Mouse (Mus musculus): ENCODE data around the gene Ush2a. TPM values are rescaled to one million over a fixed set of nuclear protein-coding genes. Genes with fewer than 3 reads are reported as not detected.

Ush2a gene
- total RNA-seq, 4 experiments from 2014 or later = 0.09 TPM; not detected in 3

DNA sequence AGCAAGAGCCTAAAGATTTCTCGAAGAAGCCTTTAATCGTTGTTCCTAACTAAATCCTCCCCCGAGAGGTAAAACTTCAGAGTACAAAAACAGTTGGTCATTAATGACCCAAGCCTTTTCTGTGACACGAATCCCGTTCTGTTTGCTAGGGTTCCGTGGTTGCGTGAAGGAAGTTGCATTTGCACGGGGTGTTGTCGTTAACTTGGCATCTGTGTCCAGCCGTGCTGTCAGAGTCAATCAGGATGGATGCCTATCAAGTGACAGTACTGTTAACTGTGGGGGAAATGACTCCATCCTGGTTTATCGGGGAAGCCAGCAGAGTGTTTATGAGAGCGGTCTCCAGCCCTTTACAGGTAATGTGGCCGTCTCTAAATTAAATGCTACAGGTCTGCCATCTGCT, 287.9 kb downstream of the Ush2a start:
- DNase-seq = no peak

GRCm38 (mm10) chr1:188551802-188552201, 290.0 kb downstream of the Ush2a start:
- DNase-seq = no peak

- no peak for DNase-seq
Observed at GRCm38 (mm10) chr1:188558911-188559310, 297.1 kb downstream of the Ush2a start.

- no peak for DNase-seq
Observed at GRCm38 (mm10) chr1:188566229-188566628, 304.4 kb downstream of the Ush2a start.

GRCm38 (mm10) chr1:188567486-188567885, 305.7 kb downstream of the Ush2a start:
- no peak for DNase-seq

DNA sequence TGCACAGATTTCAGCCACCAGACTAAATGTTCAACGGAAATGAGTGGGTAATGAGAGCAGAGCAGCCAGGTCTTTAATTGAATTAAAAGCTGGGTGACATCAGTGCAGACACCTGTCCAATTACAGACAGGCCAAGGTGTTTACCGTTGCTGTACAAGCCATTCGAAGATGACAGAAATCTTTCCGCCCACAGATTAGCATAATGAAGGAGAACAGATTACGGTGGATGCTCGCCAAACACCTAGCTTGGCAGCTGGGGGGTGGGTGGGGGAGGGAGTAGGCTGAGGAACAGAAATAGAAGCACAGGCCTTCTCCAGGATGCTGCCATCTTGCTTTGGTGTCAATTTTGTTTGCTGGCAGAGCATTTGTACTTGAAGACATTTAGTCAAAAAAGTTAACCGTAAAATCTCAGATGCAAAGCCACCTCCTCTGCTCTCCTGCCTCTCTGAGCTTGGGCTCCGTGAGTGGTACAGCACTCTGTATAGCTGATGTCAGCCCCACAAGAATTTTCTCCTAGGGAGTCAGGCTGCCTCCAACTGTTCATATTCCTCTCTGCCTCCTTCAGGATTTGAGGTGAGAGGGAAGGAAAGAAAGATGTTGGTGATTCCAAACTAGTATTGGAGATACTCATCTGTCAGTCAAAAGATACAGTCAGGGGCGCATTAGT, 306.6 kb downstream of the Ush2a start:
- DNase-seq = no peak

- no peak for DNase-seq
Observed at GRCm38 (mm10) chr1:188576246-188576747, 314.5 kb downstream of the Ush2a start.

DNA sequence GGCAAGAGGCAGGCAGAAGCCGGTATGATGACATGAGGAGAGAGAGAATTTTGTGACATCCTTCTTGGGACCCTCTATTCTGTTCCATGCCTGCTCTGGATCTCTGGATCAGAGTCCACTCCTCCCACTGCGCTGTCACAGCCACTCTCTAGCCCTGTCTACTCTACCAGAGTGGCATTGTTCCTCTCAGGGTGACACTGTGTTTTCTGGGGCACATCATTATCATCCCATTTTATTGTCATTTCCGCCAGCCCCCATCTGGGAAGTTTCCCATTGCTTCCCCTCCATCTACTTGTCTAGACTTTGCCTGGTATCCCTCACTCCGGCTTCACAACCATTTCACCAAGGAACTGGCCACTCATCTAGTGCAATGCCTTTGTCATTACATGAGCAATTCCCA, 315.6 kb downstream of the Ush2a start:
- DNase-seq = no peak

- DNase-seq = no peak
Observed at GRCm38 (mm10) chr1:188581136-188581535, 319.3 kb downstream of the Ush2a start.

GRCm38 (mm10) chr1:188595251-188595650, 333.4 kb downstream of the Ush2a start:
- no peak for DNase-seq

GRCm38 (mm10) chr1:188598052-188598451, 336.2 kb downstream of the Ush2a start:
- no peak for DNase-seq

DNA sequence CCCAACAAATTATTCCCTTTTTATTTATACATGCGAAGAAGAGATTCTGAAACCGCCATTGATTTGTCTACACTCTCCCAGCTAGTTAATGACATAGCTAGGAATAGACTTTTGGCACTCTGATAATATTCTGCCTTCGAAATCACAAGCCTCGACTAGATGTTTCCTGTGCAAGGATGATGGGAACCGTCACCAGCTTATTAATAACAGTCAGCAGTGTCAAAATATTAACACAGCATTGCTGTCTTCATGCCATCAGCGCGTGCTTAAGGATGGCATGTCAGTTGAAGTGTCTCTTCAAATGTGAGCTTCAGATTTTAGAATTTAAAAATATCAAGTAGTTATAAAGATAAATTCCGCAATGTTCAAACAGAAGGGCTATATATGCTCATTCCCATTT, 337.3 kb downstream of the Ush2a start:
- no peak for DNase-seq

GRCm38 (mm10) chr1:188606450-188606849, 344.6 kb downstream of the Ush2a start:
- no peak for DNase-seq

DNA sequence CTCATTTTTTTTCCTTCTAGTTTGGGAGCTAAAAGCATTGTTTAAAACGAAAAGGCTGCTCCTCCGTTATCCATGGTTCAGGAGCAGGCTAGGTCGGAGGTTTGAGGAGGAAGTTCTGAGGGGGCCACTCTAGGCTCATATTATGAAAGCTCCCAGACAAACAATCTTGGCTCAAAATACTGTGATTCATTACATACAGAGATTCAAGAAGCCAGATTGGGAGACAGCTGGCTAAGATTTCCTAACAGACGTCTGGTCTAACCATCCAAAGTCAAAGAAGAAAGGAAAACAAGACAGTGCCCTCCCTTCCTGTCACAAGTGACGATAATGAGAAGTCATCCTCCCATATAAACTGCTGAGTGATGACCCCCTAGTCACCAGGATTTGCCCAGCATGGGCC, 354.7 kb downstream of the Ush2a start:
- DNase-seq = no peak

DNA sequence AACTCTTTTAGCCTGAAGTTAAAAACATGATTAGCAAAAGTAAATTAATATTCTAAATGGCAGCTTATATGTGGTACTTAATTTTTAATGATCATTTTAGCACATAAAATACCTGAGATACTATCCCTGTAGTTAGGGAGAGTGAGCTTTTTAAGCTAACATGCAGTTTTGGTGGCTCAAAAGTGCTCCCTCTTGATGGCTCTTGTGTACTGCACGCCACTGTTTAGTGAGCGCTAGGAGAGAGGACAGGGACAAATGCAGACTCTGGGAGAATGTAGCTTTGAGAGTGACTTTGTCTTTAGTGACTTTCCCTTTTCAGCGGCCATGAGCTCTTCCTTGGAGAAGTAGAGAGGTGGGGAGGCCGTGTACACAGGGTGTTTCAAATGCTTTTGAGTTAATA, 371.9 kb downstream of the Ush2a start:
- DNase-seq = no peak

- no peak for DNase-seq
Observed at GRCm38 (mm10) chr1:188639666-188640065, 377.8 kb downstream of the Ush2a start.

GRCm38 (mm10) chr1:188643156-188643555, 381.3 kb downstream of the Ush2a start:
- DNase-seq = no peak

DNA sequence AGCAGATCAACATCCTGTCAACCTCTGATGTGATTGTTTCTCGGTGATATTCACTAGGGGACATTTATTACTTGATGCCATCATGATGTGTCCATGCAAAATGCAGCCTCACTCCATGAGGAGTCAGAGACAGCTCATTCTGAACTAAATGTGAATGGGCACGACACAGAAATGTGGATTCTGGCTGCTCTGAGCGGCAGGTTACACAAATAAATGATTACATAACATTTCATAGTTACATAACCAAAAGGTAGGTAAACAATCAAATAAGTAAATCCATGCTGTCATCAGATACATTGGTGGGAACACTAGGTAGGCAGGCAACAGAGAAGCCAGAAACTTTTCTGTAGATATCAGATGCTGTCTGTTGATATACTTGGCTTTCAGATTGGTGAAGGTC, 391.2 kb downstream of the Ush2a start:
- no peak for DNase-seq

DNA sequence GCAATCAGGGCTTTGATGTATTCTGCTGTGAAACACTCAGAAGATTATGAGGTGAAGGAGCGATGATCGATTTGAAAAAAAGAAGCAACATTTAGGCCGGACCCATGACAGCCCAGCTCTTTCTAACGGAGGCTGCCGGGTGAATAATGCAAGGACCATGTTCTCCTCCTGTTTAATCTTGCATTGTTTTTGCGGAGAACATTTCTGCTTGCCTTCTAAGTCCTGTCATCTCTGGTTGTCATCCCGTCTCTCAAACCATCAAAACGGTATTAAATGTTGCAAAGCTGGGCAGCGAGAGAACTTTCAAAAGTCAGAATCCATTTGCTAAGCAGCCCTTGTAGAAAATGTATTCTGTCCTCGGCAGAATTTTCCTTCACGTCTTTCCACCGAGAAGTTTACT, 394.3 kb downstream of the Ush2a start:
- no peak for DNase-seq

GRCm38 (mm10) chr1:188659159-188659558, 397.3 kb downstream of the Ush2a start:
- DNase-seq = no peak

GRCm38 (mm10) chr1:188660339-188660738, 398.5 kb downstream of the Ush2a start:
- DNase-seq = no peak

DNA sequence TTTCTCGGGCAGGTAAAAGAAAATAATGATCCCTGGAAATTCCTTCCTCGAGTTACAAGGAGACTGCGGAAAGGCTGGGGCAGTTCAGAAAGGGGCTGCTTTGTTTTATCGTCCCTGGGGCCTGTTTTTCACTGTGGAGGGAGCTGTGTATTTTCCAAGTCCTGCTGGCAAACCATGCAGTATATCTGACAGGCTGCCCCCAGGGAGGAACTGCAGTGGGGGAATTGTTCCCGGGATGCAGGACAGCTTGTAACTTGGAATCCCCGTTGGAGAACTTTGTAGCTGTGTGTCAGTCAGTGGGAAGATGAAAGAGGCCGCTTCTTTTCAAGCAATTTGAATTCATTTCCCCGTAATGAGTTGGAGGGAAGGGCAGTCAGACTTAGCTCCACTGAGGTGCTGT, 399.1 kb downstream of the Ush2a start:
- no peak for DNase-seq

GRCm38 (mm10) chr1:188667460-188667859, 405.6 kb downstream of the Ush2a start:
- DNase-seq = no peak

GRCm38 (mm10) chr1:188668513-188668912, 406.7 kb downstream of the Ush2a start:
- no peak for DNase-seq

- DNase-seq = no peak
Observed at GRCm38 (mm10) chr1:188672871-188673270, 411.0 kb downstream of the Ush2a start.

Measured in adrenal gland, adult 8-10 months (tissue).